Mouse (Mus musculus): ENCODE results near the gene Col11a2.

Gene Col11a2

GRCm38 (mm10) chr17:34072091-34072490 is 32.9 kb downstream of the Col11a2 start:
- DNase-seq, result no peak

- DNase-seq, result peak; percentile 90
These were observed 36.0 kb downstream of the Col11a2 start for GRCm38 (mm10) chr17:34075271-34075670.

GRCm38 (mm10) chr17:34077549-34077948 is 38.3 kb downstream of the Col11a2 start:
- peak; percentile 82 for DNase-seq

- DNase-seq, result no peak
These were observed 38.9 kb downstream of the Col11a2 start for GRCm38 (mm10) chr17:34078148-34078547.

- DNase-seq, result no peak
These were observed 39.8 kb downstream of the Col11a2 start for GRCm38 (mm10) chr17:34079002-34079401.

GRCm38 (mm10) chr17:34079621-34080020 is 40.4 kb downstream of the Col11a2 start:
- DNase-seq, result no peak

GRCm38 (mm10) chr17:34083104-34083503 is 43.9 kb downstream of the Col11a2 start:
- DNase-seq, result no peak

- no peak for DNase-seq
These were observed 48.1 kb downstream of the Col11a2 start for GRCm38 (mm10) chr17:34087386-34087785.

GRCm38 (mm10) chr17:34088124-34088523 is 48.9 kb downstream of the Col11a2 start:
- DNase-seq, result no peak

- DNase-seq, result peak; percentile 82
These were observed 51.7 kb downstream of the Col11a2 start for GRCm38 (mm10) chr17:34090923-34091322.

- peak; percentile 70 for DNase-seq
These were observed 53.1 kb downstream of the Col11a2 start, which contains the start of gene H2-Oa for GRCm38 (mm10) chr17:34092197-34092875. TSS of gene H2-Oa (plus strand) at chr17:34092340.

GRCm38 (mm10) chr17:34093199-34093874 is 54.1 kb downstream of the Col11a2 start:
- peak; percentile 82 for DNase-seq

- peak; percentile 57 for DNase-seq
These were observed 55.2 kb downstream of the Col11a2 start for GRCm38 (mm10) chr17:34094283-34095035.

GRCm38 (mm10) chr17:34096497-34097010 is 57.3 kb downstream of the Col11a2 start:
- no peak for DNase-seq

GRCm38 (mm10) chr17:34097272-34097671 is 58.0 kb downstream of the Col11a2 start:
- no peak for DNase-seq

- DNase-seq, result no peak
These were observed 59.7 kb downstream of the Col11a2 start for GRCm38 (mm10) chr17:34098709-34099479.

- no peak for DNase-seq
These were observed 60.3 kb downstream of the Col11a2 start for GRCm38 (mm10) chr17:34099531-34099930.

GRCm38 (mm10) chr17:34101185-34101584 is 61.9 kb downstream of the Col11a2 start:
- no peak for DNase-seq

GRCm38 (mm10) chr17:34101604-34102032 is 62.4 kb downstream of the Col11a2 start:
- DNase-seq, result peak; percentile 99

GRCm38 (mm10) chr17:34102831-34103230 is 63.6 kb downstream of the Col11a2 start:
- DNase-seq, result no peak

- DNase-seq, result no peak
These were observed 65.6 kb downstream of the Col11a2 start for GRCm38 (mm10) chr17:34104804-34105203.

- DNase-seq, result no peak
These were observed 67.3 kb downstream of the Col11a2 start for GRCm38 (mm10) chr17:34106555-34106954.

Data from thymus, postnatal 4 days (tissue).